Mouse (Mus musculus): ENCODE results near the gene Arhgap23.

Arhgap23 gene

DNA sequence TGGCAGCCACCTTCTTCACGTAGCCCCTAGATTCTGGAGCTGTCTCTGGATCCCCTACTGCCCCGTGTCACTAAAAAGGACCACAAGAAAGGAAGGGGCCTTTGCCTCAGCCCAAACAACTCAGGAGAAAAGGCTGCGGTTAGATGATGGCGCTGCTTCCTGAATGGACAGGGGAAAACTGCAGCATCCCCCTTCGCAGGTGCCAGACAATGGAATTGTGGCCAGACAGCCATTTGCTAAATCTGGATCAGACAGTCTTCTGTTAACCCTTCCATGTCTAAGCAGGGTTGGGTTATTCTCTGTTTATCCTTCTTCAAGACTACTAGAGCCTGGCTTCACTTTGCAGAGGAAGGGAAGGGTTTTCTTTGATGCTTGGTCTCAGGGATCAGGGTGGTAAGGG is 115.6 kb downstream of the Arhgap23 start:
- no peak for DNase-seq (ENCODE audit: low read depth in 2 of 2, low spot score in 2 of 2)

DNA sequence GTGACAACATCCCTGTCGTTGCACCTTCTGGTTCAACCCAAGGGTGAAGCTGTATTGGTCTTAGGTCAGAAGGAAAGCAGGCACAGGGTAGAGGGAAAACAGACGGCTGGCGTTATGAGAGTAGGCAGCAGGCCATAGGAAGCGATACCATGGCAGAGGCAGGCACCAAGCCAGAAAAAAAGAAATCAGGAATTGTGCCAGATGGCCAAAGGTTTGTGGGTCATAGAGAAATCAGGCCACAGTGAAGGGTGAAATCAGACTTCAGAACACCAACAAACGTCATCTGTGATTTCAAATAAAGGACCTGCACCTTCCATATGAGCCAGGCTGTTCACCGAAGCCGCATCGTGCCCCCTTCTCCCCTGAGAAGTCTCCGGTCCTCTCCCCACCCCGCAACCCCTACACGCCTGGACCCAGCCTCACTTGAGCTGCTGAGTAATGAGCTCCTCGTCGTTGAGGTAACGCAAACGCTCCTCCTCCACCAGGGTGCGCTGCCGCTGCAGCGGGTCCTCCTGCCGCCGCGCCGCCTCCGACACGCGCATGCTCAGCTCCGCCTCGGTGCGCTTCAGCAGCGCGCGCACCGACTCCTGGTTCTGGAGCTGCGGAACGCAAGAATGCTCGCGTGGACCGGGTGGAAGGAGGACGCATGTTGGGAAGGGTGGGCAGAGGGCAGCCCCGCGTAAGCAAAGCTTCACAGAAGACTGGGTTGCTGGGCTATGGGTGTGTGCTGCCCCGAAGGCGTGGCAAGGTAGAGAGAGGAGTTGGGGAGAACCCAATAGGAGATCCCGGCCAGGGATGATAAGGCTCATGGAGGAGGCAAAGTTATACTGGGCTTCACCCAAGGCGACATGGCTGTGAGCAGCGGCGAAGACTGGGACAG is 116.3 kb downstream of the Arhgap23 start:
- peak; percentile 80 to 85 for DNase-seq (ENCODE audit: low read depth in 2 of 2, low spot score in 2 of 2)

DNA sequence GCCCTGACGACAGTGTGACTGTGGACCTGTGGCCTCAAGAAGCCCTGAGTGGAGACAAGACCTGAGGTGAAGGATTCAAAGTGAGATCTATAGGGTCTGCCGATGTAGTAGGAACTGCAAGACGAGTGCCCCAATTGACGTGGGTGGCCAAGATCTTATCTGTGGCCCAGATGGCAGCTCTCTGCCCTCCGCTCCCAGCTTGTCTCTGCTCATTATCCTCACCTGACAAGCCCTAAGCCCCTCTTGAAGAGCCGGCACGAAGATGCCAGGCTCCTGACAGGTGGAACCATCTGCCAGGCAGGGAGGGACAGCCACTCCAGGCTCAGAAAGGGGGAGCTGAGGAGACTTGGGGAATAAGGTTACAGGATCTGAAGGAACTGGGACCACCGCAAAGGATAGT is 117.0 kb downstream of the Arhgap23 start:
- DNase-seq (ENCODE audit: low read depth in 2 of 2, low spot score in 2 of 2): no peak

DNA sequence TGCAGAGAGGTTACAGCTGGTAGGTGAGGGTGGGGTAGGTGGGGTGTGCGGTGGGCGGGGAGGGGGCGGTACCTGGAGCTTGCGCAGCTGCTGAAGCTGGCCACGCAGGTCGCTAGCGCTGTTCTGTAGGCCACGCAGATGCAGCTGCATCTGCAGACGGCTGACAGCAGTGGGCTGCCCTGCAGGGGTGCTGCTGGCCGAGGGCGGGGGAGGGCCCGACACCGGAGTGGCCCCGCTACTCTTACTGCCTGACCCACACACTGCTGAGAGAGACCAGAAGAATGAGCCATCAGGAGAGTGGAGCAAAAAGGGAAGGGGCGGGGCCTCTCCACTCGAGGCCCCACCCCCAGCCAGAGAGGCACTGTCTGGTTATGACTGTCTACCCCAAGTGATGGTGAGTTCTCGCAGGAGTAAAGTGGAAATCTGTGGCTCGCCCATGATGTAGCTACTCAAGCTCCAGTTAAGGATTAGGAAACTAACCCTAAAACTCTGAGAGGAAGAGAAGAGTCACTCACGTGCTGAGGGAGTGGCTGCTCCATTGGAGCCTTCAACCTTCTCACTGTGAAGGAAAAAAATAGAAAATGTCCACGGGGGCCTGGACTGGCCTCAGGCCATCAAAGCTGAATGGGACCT is 117.7 kb downstream of the Arhgap23 start:
- no peak for DNase-seq (ENCODE audit: low read depth in 2 of 2, low spot score in 2 of 2)

DNA sequence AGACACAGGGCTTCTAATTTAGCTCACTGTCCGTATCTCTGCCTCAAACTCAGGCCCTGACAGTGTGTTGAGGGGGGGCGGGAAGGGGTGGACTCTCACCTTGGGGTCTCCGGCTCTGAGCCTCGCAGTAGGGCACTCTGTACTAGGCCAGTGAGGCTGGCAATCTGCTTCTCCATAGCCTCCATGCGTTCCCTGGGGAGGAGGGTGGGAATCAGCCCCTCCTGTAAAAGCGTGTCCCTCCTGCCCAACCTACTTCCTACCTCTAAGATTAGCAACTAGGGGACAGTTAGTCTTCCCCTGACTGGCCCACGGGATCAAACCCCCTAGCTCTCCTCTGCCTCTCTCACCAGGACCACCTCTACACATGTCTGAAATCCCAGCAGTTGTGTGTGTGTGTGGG is 118.3 kb downstream of the Arhgap23 start:
- DNase-seq (ENCODE audit: low read depth in 2 of 2, low spot score in 2 of 2): no peak

DNA sequence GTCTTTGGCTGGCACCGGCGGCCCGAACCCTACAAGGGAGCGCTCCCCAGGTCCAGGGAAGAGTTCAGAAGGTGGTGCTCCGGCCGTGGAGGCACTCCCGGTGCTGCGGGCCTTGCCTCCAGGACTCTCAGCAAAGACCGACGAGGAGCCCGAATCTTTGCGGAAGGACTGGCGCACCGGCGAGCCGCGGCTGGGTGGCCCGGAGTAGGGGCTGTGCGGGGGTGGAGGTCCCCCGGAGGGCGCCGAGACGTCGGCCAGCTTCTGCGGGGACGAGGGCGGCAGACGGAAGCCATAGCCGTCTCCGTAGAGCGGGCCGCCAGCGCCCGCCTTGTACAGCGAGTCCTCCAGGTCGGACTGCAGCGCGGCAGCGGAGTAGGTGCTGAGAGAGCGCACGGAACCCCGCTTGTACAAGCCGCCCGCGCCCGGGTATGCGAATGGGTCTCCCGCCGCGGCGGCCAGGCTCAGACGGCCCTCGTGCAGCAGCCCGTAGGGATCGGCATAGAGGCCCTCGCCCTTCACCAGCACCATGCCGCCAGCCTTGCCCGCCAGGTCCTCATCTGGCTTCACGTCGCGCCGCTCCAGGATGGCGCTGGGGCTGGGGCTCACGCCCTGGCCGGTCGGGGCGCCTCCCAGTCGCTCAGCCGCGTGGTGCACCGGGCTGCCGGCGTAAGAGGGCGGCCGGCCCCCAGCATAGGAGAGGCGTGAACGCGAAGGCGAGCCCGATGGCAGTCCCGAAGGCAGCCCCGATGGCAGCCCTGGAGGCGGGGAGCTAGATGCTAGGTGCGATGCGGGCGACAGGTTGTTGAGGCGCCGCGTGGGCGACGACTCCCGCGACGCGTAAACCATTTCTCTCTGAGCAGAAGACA is 119.3 kb downstream of the Arhgap23 start:
- DNase-seq (ENCODE audit: low read depth in 2 of 2, low spot score in 2 of 2): no peak

DNA sequence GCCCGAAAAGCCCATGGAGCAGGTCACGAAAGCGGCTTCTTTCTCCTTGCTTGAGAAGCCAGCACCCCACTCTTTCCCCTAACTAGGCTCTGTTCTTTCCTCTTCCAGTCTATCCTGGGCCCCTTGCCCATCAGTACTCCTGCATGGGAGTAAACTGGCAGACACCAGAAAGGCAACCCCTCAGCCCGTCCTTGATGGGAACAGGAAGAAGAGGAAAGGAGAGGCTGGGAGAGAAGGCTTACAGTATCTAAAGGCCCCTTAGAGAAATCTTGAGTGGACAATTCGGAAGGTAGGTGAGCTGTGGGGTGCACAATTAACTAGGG is 119.9 kb downstream of the Arhgap23 start:
- no peak for DNase-seq (ENCODE audit: low read depth in 2 of 2, low spot score in 2 of 2)

DNA sequence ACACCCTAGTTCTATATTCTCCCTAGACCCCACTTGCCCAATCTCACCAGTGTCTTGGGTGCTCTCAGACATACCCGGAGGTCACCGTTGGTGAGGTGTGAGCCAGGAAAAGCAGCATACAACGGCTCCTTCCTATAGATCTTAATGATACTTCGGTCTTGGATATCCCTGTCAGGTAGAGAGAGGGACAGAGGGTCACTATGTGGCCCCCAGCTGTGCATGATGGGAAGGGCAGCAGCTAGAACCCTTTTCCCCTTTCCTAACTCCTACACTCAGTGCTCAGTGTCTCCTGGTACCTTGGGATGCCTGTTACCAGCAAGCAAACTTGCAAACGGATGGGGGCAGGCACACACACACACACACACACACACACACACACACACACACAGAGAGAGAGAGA is 120.3 kb downstream of the Arhgap23 start:
- DNase-seq (ENCODE audit: low read depth in 2 of 2, low spot score in 2 of 2): no peak

DNA sequence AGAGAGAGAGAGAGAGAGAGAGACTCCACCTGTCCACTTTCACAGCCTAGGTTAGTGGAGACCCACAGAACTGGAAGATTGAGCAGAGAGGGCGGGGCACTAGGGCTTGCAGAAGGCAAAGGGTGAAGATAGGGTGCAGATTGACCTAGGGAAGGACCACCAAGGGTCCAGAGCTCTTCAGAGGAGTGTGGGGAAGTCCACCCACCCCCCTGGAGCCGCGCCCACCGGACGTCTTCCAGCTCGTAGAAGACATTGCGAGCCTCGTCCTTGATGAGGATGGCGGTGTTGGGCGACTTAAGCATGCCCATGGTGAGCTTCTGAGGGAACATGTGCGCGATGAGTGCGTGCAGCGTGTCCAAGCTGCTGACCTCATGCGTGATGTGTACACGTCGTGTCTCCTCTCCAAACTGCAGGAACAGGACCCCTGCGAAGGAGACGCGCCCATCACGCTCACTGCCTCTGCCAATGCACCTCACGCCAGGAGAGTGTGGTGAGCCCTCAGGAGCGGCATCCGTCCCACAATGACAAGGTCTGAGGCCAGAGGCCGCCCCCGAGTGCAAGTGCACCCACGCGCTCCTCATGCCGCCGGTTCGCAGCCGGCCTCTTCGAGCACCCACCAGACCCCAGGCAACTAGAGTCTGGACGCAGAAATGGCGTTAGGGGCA is 120.9 kb downstream of the Arhgap23 start:
- no peak for DNase-seq (ENCODE audit: low read depth in 2 of 2, low spot score in 2 of 2)

DNA sequence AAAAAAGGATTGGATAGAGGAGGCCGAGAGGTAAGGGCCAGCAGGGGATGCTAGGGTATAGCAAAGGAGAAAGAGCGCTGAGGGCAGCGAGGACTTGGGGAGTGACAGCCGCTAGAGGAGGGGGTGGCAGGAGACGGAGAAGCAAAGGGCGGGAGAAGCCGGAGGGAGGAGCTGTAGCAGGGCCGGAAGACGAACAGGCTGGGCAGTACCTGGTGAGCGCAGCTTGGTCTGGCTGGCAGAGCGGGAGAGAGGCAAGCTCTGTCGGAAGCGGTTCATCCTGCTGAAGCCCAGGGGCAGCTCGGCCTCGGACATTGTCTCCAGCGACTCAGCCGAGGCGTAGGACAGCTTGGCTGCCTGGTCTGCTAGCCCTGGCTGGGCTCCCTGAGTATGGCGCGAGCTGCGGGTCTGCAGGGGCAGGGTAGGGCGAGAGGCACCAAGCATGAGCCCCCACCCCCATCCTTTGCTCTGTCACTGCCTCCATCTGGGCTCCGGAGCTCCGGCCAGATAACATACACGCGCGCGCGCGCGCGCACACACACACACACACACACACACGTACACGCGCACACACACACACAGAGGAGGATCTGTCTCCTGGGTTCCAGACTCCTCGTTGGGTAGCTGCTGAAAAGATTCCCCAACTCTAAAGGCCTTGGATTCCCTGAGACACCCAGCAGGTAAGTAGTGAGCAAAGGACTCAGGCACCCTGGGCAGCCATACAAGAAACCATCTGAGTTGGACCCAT is 121.7 kb downstream of the Arhgap23 start:
- no peak for DNase-seq (ENCODE audit: low read depth in 2 of 2, low spot score in 2 of 2)

DNA sequence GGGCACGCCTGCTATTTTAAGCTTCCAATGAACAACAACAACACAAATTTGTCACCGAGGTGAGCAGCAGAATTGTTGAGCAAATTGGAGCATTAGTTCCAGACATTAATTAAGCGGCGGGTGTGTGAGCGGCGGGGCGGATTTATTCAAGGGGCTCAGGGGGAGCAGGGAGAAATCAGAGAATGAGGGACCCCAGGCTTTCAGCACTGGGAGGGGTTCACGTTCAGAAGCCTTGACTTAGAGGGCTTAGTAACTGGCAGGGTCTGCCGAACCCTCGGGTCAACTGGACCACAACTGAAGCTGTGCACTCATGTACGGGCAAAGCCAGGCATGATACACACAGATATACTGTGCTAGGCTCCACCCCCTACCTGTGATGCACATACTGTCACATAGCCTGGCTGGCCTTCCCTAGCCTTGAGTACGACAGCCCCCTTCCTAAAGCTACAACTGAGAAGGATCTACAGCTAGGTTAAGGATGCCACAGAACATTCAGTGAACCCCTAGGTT is 122.3 kb downstream of the Arhgap23 start:
- no peak for DNase-seq (ENCODE audit: low read depth in 2 of 2, low spot score in 2 of 2)

DNA sequence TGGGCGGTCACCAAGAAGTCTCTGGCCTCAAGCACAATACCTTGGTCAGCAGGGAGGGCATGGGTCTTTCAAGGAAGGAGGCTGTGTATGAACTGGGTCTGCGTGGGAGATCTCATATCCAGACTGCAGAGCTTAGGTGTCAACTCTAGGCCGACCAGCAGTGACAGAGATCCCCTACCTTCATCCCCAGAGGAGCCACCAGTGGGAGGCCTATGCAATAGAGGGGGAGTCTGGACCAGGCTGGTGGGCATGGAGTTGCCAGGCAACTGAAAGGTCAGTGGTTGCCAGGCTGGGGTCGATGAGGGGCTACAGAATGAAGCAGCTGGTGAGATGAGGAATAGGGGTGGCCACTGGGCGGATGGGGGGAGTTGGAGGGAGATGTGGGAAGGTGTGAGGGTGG is 124.3 kb downstream of the Arhgap23 start:
- DNase-seq (ENCODE audit: low read depth in 2 of 2, low spot score in 2 of 2): no peak

DNA sequence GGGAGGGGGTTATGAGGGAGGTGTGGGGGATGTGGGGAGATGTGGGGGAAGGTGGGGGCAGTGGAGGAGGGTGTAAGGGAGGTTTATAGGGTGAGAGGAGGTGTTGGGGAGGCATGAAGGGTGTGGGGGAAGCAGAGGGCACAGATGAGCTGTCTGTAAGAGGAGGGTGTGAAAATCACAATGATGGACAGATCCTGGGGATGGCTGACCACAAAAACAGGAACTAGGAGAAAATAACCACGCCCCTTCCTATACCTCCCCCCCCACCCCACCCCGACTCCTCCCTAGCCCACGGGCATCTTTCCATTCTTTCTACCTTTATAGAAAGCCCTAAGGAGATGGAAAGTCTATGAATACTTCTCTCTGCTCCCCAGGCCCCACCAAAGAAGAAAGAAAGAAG is 124.8 kb downstream of the Arhgap23 start:
- no peak for DNase-seq (ENCODE audit: low read depth in 2 of 2, low spot score in 2 of 2)

DNA sequence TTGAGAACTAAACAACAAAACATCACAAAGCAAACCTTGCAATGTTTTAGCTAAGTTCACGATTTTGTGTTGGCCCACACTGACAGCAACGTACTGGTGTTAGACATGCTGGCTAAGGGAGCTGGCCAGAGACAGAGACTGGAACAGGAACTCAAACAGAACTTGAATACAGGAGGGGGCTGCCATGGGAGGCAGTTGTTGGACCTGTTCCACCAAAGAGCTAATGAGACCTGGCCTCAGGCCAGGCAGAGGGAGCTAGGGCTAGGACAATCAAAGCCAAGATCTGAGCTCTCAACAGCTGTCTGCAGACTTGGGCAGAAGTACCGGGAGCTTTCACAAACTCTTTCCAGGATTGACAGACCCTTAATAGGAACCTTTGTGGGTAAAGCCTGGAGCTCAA is 125.3 kb downstream of the Arhgap23 start:
- DNase-seq (ENCODE audit: low read depth in 2 of 2, low spot score in 2 of 2): no peak

DNA sequence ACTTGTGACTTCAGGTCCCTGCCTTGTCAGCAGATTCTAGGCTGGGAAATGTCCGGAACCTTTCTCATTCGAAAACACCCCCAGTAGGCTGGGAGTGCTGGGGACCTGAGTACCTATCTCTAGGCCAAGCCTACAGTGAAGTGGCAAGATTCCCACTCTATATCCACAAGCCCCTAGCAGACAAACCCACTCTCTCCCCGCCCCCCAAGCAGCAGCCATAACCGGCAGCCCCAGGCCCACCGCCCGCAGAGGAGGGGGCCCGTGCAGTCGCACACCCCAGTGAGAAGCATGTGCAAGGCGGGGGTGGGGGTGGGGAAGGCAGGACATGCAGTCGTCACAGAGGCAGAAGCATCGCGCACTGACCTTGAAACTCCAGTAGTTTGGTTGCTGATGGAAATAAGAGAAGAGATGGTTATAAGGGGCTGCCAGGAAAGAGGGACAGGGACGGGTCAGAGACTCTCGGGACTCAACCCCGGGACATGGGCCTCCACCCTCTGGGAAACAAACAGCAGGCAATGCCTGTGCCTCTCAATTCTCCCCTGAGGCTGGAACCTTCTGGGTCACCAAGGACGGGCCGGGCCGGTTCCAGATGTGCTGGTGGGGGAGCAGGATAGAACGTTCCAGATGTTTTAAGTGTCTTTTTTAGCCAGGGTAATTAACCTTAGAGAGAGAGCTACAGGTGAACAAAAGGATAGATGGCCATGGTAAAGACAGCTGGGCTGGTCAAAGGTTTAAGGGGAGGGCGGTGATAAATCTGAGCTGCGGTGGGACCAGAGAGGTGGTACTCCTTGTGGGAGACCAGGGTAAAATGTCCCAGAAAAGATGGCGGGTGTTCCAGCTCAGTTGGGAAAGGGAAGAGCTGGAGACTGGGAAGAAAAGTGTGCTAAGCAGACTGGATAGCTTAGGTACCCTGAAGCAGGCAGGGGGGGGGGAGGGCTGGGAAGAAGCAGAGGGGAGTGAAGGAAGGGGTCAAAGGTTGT is 127.1 kb downstream of the Arhgap23 start:
- DNase-seq (ENCODE audit: low read depth in 2 of 2, low spot score in 2 of 2): no peak

DNA sequence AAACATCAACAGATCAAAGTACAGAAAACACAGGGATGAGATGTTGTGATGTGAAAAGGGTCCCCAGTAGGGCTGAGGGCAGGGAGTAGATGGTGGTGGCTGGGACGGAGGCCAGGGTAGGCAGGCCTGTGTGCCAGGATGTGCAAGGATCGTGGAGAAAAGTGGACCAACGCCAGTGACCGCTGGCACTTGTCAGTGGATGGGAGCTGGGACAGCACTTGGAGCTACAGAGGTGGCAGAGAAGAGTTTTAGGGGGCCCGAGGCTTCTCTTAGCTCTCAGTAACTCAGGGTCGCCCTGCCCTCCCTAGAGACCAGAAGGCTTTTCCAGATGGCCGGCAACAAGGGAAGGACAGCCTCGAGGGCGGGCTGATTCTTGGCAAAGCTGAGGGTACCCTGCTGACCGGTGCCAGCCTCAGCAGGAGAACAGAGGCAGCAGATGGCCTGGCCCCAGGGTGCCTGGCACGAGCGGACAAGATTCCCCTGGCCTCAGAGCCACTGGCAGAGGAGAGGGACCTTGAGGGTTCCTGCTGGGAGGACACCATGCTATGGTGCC is 127.9 kb downstream of the Arhgap23 start:
- no peak for DNase-seq (ENCODE audit: low read depth in 2 of 2, low spot score in 2 of 2)

DNA sequence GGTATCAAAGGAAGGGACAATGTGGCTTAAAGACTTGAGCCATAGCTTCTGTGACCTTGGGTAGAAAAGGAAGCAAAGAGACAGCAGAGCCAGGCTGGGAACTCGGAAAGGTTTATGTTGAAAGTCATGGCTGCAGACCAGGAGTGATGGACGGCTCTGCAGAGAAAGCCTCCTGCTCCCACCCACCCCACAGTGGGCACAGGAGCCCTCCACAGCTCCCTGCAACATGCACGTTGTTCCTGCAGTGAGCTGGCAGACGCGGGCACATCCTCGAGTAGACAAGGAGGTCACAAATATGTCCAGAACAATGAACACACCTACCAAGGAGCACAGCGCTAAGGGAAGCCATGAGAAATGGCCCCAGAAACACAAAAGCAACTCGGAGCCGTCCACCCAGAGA is 128.6 kb downstream of the Arhgap23 start:
- DNase-seq (ENCODE audit: low read depth in 2 of 2, low spot score in 2 of 2): no peak

DNA sequence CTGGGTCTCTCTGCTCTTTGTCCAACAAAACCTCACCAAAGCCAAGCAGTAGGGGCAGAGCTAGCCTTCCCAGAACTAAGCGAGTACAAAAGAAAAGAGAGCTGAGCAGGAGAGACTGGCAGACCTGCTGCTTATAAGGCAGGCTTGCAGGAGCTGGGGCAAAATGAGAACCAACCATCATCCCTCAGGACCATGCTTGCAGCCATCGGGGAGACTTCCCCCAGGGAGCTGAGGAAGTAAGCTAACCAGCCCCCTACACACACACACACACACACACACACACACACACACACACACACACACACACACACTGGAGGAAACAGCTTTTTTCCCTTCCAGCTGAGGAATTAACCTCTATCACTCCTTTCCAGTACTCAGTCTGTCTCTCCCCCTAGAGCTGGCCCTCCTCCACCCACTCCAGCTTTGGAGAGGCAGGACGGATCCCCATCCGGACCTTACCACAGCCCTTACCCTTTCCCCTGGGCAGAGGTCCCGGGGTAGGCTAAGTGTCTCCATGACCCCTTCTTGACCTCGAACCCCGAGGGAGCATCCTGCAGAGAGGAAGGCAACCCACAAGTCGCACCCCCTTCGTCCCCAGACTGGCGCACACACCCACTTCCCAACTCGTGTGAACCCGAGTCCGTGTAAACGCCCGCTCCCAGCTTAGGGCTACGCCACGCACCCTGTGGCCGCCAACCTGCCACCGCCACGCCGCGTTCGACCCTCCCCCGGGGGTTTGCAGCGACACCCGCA is 130.7 kb downstream of the Arhgap23 start:
- no peak for DNase-seq (ENCODE audit: low read depth in 2 of 2, low spot score in 2 of 2)

Measured in CD8-positive naive resting alpha-beta T cell, adult 2 months (primary cell).